Mouse (Mus musculus): ENCODE measurements at regions not wholly inside any gene's neighbourhood (a gene's known extent, or its start where the extent isn't known, plus 50 kb on each side); places are given as distances from the start of the nearest gene placed in this dataset.

DNA sequence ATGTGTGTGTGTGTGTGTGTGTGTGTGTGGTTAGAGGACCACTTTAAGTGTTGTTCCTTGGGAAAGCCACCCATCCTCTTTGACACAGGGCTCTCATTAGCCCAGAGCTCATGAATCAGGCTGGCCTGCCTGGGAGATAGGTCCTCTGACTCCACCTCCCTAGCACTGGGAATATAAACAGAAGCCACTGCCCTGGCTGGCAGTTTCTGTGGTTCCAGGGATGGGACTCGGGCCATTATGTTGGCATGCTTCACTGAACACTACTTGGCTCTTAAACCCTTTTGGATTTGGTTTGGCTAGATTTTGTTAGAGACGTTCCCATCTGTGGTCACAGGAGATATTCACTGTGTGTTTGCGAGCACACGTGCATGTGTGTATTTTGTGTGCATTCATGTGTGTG is 100.2 kb upstream of the Zbtb40 start:
- H3K4me1 ChIP-seq (ENCODE audit: control insufficient read depth, insufficient read depth, low read length) = 0 out of 2 replicates have a peak, but pooled peaks cover 4% of the 10 kb centered on the region
- no peaks in the 10 kb centered on the region for H3K27me3 ChIP-seq (ENCODE audit: control insufficient read depth, insufficient read depth, low read length)
- H3K4me2 ChIP-seq (replicated peaks; ENCODE audit: low read depth, low read length) = no peak overlapping the region
- H3K9ac ChIP-seq (ENCODE audit: low read depth, low read length) = no peak overlapping the region
- no peak overlapping the region for H3K27ac ChIP-seq (ENCODE audit: low read depth, low read length)
- ATAC-seq (ENCODE audit: low FRiP score, low TSS enrichment) = no peak
- H3K36me3 ChIP-seq (ENCODE audit: control insufficient read depth, insufficient read depth, low read length) = no peaks in the 10 kb centered on the region
- H3K4me3 ChIP-seq (ENCODE audit: low read length) = no peak overlapping the region
- 0 out of 2 replicates have a peak, but pooled peaks cover 3% of the 10 kb centered on the region for H3K9me3 ChIP-seq (ENCODE audit: control insufficient read depth, low read length)
- 56% methylated on average over 4 of the region's 4 CpGs for WGBS

DNA sequence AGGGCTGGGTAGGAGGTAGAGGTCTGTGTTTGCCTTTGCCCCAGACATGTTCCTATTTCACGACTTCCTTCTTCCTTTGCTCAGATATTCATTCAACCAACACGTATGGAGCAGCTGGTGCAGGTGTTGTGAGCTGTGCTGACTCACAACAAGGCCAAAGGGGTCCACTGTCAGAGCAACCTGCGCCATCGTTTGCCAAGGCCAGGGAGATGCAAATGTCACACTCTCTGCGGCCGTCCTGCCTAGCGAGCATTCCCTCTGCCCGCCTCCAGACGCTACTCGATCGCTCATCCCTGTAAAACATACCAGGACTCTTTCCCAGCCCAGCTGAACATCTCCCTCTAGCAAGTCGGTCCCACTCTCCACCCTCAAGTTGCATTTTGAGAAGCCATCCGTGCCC is 99.2 kb upstream of the Zbtb40 start:
- H3K4me1 ChIP-seq (ENCODE audit: control insufficient read depth, insufficient read depth, low read length) = peaks cover 10% of the 10 kb centered on the region; the same call in 1 of the 2 replicates
- no peaks in the 10 kb centered on the region for H3K27me3 ChIP-seq (ENCODE audit: control insufficient read depth, insufficient read depth, low read length)
- no peak overlapping the region for H3K4me2 ChIP-seq (replicated peaks; ENCODE audit: low read depth, low read length)
- no peak overlapping the region for H3K4me3 ChIP-seq (ENCODE audit: low read length)
- H3K27ac ChIP-seq (ENCODE audit: low read depth, low read length) = no peak overlapping the region
- WGBS = 72% methylated on average over 13 of the region's 13 CpGs
- H3K36me3 ChIP-seq (ENCODE audit: control insufficient read depth, insufficient read depth, low read length) = no peaks in the 10 kb centered on the region
- no peak for ATAC-seq (ENCODE audit: low FRiP score, low TSS enrichment)
- H3K9me3 ChIP-seq (ENCODE audit: control insufficient read depth, low read length) = 0 out of 2 replicates have a peak, but pooled peaks cover 3% of the 10 kb centered on the region
- H3K9ac ChIP-seq (ENCODE audit: low read depth, low read length) = no peak overlapping the region

DNA sequence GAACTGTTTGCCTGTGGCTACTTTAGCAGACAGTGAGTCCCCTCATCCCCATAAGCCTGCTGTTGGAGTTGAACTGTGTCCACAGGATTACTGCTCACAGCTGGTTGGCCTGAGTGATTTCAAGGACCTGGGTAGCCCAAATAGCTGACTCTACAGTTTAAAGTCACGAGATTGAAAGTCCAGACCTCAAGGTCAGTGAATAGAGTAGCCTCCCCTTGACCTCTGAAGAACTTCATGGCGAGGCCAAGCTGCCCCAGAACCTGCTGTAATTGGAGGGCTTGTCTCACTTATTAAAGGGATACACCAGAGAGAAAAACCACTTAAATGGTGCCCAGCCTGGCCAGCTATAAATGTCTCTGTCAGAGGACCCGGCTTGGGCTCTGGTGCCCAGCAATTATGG is 97.7 kb upstream of the Zbtb40 start:
- Histone ChIP-seq H3K27ac (ENCODE audit: low read depth, low read length) (no peak overlapping the region), H3K9ac (ENCODE audit: low read depth, low read length) (no peak overlapping the region), H3K27me3 (ENCODE audit: control insufficient read depth, insufficient read depth, low read length) (no peaks in the 10 kb centered on the region), H3K9me3 (ENCODE audit: control insufficient read depth, low read length) (no peaks in the 10 kb centered on the region), H3K4me1 (ENCODE audit: control insufficient read depth, insufficient read depth, low read length) (peaks cover 21% of the 10 kb centered on the region), H3K4me2 (replicated peaks; ENCODE audit: low read depth, low read length) (no peak overlapping the region), H3K36me3 (ENCODE audit: control insufficient read depth, insufficient read depth, low read length) (no peaks in the 10 kb centered on the region), H3K4me3 (ENCODE audit: low read length) (no peak overlapping the region)
- ATAC-seq (ENCODE audit: low FRiP score, low TSS enrichment) = no peak
- 45% methylated on average over 3 of the region's 3 CpGs for WGBS

DNA sequence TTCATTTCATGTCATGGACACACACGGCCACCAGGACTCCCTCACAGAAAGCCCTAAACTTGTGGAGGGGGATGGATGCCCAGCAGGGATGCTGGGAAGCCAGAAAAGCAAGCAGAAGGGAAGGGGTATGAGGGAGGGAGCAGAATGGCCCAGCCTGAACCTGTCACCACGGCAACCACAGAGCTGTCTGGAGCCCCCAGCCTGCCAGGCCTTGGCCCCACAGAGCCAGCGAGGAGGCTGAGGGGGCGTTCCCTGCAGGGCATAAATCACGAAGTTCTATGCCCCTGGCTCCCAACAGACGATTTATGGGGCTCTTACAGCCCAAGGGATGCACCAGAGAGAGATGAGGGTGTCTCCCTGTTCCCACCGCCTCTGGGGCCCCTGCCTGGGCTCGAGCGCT is 93.7 kb upstream of the Zbtb40 start:
- no peak overlapping the region for H3K9ac ChIP-seq (ENCODE audit: low read depth, low read length)
- H3K4me2 ChIP-seq (replicated peaks; ENCODE audit: low read depth, low read length) = 0 out of 2 replicates have a peak overlapping the region, but pooled peaks have one; percentile 3
- H3K36me3 ChIP-seq (ENCODE audit: control insufficient read depth, insufficient read depth, low read length) = no peaks in the 10 kb centered on the region
- 7% methylated on average over 9 of the region's 9 CpGs for WGBS
- peak; percentile 89 for ATAC-seq (ENCODE audit: low FRiP score, low TSS enrichment)
- no peaks in the 10 kb centered on the region for H3K9me3 ChIP-seq (ENCODE audit: control insufficient read depth, low read length)
- peaks cover 17% of the 10 kb centered on the region for H3K4me1 ChIP-seq (ENCODE audit: control insufficient read depth, insufficient read depth, low read length)
- peak overlapping the region; percentile 71; the same call in 1 of the 2 replicates for H3K27ac ChIP-seq (ENCODE audit: low read depth, low read length)
- H3K4me3 ChIP-seq (ENCODE audit: low read length) = no peak overlapping the region
- no peaks in the 10 kb centered on the region for H3K27me3 ChIP-seq (ENCODE audit: control insufficient read depth, insufficient read depth, low read length)

DNA sequence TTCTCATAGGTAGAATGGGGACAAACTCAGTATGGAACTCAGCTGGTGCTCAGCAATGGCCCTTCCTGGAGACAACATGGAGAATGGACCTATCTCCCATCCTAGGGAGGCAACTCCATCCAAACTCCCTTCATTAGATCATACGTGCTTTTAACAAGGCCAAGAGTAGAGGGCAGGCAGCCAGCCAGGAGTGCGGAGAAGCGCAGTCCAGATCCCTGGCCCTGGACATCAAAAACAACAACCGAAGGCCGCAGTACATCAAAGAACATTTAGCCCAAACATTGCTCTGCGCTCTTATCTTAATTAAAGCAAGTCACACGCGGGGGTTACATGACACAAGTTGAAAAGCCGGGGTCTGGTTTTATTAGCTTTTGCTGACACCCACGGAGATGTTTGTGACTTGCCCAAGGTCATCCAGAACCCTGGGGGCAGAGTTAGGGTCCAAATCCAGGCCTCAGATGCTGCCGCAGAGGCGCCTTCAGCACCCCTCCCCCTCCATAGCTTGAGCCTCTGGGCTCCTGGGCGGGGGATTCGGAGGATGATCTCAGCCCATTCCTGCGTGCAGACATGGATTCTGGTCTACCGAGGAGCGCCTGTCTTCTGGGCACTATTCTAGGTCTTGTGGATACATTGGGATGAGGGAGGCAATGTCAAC is 90.6 kb upstream of the Zbtb40 start:
- no peaks in the 10 kb centered on the region for H3K9me3 ChIP-seq (ENCODE audit: control insufficient read depth, low read length)
- 66% methylated on average over 17 of the region's 17 CpGs for WGBS
- no peaks in the 10 kb centered on the region for H3K27me3 ChIP-seq (ENCODE audit: control insufficient read depth, insufficient read depth, low read length)
- H3K36me3 ChIP-seq (ENCODE audit: control insufficient read depth, insufficient read depth, low read length) = no peaks in the 10 kb centered on the region
- H3K4me2 ChIP-seq (replicated peaks; ENCODE audit: low read depth, low read length) = no peak overlapping the region
- H3K9ac ChIP-seq (ENCODE audit: low read depth, low read length) = no peak overlapping the region
- H3K27ac ChIP-seq (ENCODE audit: low read depth, low read length) = no peak overlapping the region; the same call in 1 of the 2 replicates
- no peak for ATAC-seq (ENCODE audit: low FRiP score, low TSS enrichment)
- H3K4me1 ChIP-seq (ENCODE audit: control insufficient read depth, insufficient read depth, low read length) = peaks cover 34% of the 10 kb centered on the region
- no peak overlapping the region for H3K4me3 ChIP-seq (ENCODE audit: low read length)

DNA sequence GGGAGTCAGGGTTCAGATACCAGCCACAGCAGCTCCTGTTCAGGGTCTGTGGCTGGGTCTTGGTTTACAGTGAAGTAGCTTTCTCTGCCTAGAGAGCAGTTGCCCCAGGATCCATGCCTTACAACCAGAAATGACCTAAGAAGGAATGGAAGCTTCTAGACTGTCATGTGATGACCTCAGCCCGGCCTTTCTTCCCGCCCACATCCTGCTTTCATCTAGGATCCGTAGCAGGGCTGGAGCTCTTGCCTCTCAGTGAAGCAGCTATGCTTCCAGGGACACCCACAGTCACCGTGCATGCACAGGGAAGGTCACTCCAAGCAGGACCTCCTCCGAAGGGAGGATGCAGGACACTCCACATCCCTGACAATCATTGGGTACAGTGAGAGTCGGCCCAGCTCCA is 89.5 kb upstream of the Zbtb40 start:
- ATAC-seq (ENCODE audit: low FRiP score, low TSS enrichment) = no peak
- no peaks in the 10 kb centered on the region for H3K36me3 ChIP-seq (ENCODE audit: control insufficient read depth, insufficient read depth, low read length)
- peaks cover 41% of the 10 kb centered on the region for H3K4me1 ChIP-seq (ENCODE audit: control insufficient read depth, insufficient read depth, low read length)
- H3K4me3 ChIP-seq (ENCODE audit: low read length) = no peak overlapping the region
- no peak overlapping the region for H3K27ac ChIP-seq (ENCODE audit: low read depth, low read length)
- no peak overlapping the region for H3K9ac ChIP-seq (ENCODE audit: low read depth, low read length)
- H3K27me3 ChIP-seq (ENCODE audit: control insufficient read depth, insufficient read depth, low read length) = no peaks in the 10 kb centered on the region; the same call in 1 of the 2 replicates
- H3K4me2 ChIP-seq (replicated peaks; ENCODE audit: low read depth, low read length) = no peak overlapping the region
- H3K9me3 ChIP-seq (ENCODE audit: control insufficient read depth, low read length) = no peaks in the 10 kb centered on the region
- 36% methylated on average over 6 of the region's 6 CpGs for WGBS

DNA sequence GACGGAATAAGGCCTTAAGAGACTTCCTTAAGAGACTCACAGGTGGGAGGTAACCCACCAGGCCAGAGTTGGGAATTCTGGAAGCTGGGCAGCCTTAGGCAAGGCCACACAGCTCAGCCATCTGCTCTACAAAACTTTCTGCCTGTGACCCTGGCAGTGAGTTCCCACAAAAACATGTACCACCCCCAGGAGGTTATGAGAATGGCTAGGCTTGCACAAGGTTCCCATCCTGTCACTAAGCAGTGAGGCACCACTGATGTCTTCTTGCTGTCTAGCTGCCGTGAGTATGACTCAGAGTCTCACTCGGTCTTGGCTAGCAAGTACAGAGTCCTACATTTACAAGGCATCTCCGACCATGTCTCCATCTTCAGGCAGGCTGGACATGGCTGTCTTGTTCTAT is 87.7 kb upstream of the Zbtb40 start:
- H3K27me3 ChIP-seq (ENCODE audit: control insufficient read depth, insufficient read depth, low read length) = no peaks in the 10 kb centered on the region; the same call in 1 of the 2 replicates
- no peak overlapping the region for H3K4me3 ChIP-seq (ENCODE audit: low read length)
- WGBS = 57% methylated on average over 4 of the region's 4 CpGs
- no peaks in the 10 kb centered on the region for H3K36me3 ChIP-seq (ENCODE audit: control insufficient read depth, insufficient read depth, low read length)
- ATAC-seq (ENCODE audit: low FRiP score, low TSS enrichment) = no peak
- no peak overlapping the region for H3K4me2 ChIP-seq (replicated peaks; ENCODE audit: low read depth, low read length)
- H3K27ac ChIP-seq (ENCODE audit: low read depth, low read length) = no peak overlapping the region; the same call in 1 of the 2 replicates
- no peak overlapping the region for H3K9ac ChIP-seq (ENCODE audit: low read depth, low read length)
- no peaks in the 10 kb centered on the region for H3K9me3 ChIP-seq (ENCODE audit: control insufficient read depth, low read length)
- peaks cover 32% of the 10 kb centered on the region for H3K4me1 ChIP-seq (ENCODE audit: control insufficient read depth, insufficient read depth, low read length)

DNA sequence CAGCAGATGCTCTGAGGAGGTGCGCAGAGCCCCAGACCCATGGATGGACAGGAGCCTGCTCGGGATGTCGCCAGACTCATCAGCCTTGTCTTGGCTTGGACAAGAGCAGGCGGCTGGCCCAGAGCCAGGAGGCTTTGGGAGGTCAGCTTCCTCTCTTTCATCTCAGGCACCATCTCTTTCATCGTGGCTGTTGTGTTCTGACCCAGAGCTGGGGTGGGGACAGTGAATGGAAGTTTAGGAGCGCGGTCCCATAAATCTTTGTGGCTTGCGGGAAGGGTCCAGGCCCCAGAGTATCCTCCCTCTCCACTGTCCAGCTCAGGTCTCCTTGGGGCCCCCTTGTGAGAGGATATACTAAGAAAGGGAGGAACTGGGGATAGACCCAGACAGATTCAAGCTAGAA is 87.2 kb upstream of the Zbtb40 start:
- WGBS = 16% methylated on average over 8 of the region's 8 CpGs
- H3K36me3 ChIP-seq (ENCODE audit: control insufficient read depth, insufficient read depth, low read length) = no peaks in the 10 kb centered on the region
- no peak overlapping the region for H3K4me3 ChIP-seq (ENCODE audit: low read length)
- H3K4me1 ChIP-seq (ENCODE audit: control insufficient read depth, insufficient read depth, low read length) = peaks cover 33% of the 10 kb centered on the region
- no peak overlapping the region; the same call in 1 of the 2 replicates for H3K27ac ChIP-seq (ENCODE audit: low read depth, low read length)
- H3K9ac ChIP-seq (ENCODE audit: low read depth, low read length) = no peak overlapping the region
- peak; percentile 61 for ATAC-seq (ENCODE audit: low FRiP score, low TSS enrichment)
- no peaks in the 10 kb centered on the region for H3K9me3 ChIP-seq (ENCODE audit: control insufficient read depth, low read length)
- no peaks in the 10 kb centered on the region; the same call in 1 of the 2 replicates for H3K27me3 ChIP-seq (ENCODE audit: control insufficient read depth, insufficient read depth, low read length)
- no peak overlapping the region for H3K4me2 ChIP-seq (replicated peaks; ENCODE audit: low read depth, low read length)

DNA sequence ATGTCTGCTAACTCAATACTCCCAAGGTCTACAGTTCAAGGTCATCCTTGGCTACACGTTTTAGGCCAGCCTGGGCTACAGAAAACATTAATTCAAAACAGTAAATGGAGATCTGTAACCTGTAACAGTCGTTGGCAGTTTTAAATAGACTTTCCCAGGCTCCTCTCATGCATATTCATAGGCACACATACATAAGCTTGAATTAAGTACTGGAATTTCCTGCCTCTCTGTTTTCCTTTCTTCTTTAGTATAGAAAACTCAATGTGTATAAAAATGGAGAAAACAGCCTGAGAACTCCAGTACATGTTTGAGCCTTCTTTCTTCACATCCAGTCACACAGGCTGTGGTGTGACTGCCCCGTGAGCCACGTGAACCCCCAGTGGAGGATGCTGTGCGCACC is 86.0 kb upstream of the Zbtb40 start:
- no peaks in the 10 kb centered on the region for H3K36me3 ChIP-seq (ENCODE audit: control insufficient read depth, insufficient read depth, low read length)
- H3K4me3 ChIP-seq (ENCODE audit: low read length) = no peak overlapping the region
- WGBS = 54% methylated on average over 5 of the region's 5 CpGs
- H3K9ac ChIP-seq (ENCODE audit: low read depth, low read length) = no peak overlapping the region
- H3K4me2 ChIP-seq (replicated peaks; ENCODE audit: low read depth, low read length) = no peak overlapping the region
- H3K27me3 ChIP-seq (ENCODE audit: control insufficient read depth, insufficient read depth, low read length) = no peaks in the 10 kb centered on the region; the same call in 1 of the 2 replicates
- ATAC-seq (ENCODE audit: low FRiP score, low TSS enrichment) = no peak
- H3K9me3 ChIP-seq (ENCODE audit: control insufficient read depth, low read length) = no peaks in the 10 kb centered on the region
- peak overlapping the region; percentile 42; the same call in 1 of the 2 replicates for H3K27ac ChIP-seq (ENCODE audit: low read depth, low read length)
- peaks cover 42% of the 10 kb centered on the region for H3K4me1 ChIP-seq (ENCODE audit: control insufficient read depth, insufficient read depth, low read length)
